Mouse (Mus musculus) lung, embryonic 14.5 days (tissue): ENCODE data around the gene Zbtb32. TPM values are rescaled to one million over a fixed set of nuclear protein-coding genes. Genes with fewer than 3 reads are reported as not detected.

Experiments
- ATAC-seq: fragments of 200-750 bp; cut with Nextera tagmentation; 2 replicates; pipeline ENCODE4 v1.8.0; 2017; ENCODE audit warnings: mild to moderate bottlenecking, moderate TSS enrichment, moderate library complexity; ENCODE audit not compliant: insufficient read depth
- DNase-seq: peaks from one replicate; pipeline ENCODE4 v3.0.0-alpha.2; 2015
- H3K27ac ChIP-seq: fragments of 300-500 bp; sonication (generic); 2 replicates; pipeline ENCODE4 v1.5.1; 2014; ENCODE audit warnings: low read depth, mild to moderate bottlenecking, moderate library complexity
- H3K27me3 ChIP-seq: fragments of 300-500 bp; sonication (generic); 2 replicates; pipeline ENCODE4 v1.6.1; 2014; ENCODE audit warnings: low read length, control low read depth; ENCODE audit not compliant: insufficient read depth
- H3K36me3 ChIP-seq: fragments of 300-500 bp; sonication (generic); 2 replicates; pipeline ENCODE4 v1.6.1; 2014; ENCODE audit warnings: control low read depth; ENCODE audit not compliant: insufficient read depth
- H3K4me1 ChIP-seq: fragments of 300-500 bp; sonication (generic); 2 replicates; pipeline ENCODE4 v1.6.1; 2014; ENCODE audit warnings: antibody characterized with exemption, control low read depth; ENCODE audit not compliant: insufficient read depth
- H3K4me2 ChIP-seq: fragments of 300-500 bp; sonication (generic); 2 replicates; pipeline ENCODE4 v1.6.1; 2014; ENCODE audit warnings: mild to moderate bottlenecking
- H3K4me3 ChIP-seq: fragments of 300-500 bp; sonication (generic); 2 replicates; pipeline ENCODE4 v1.5.1; 2014; ENCODE audit warnings: low read depth, low read length
- H3K9ac ChIP-seq: fragments of 300-500 bp; sonication (generic); 2 replicates; pipeline ENCODE4 v1.6.1; 2014
- H3K9me3 ChIP-seq: fragments of 300-500 bp; sonication (generic); 2 replicates; pipeline ENCODE4 v1.6.1; 2016; ENCODE audit warnings: low read depth, low read length, control low read depth
- CTCF ChIP-seq: IDR thresholded peaks from 2 replicates; pipeline ENCODE4 v1.5.1; 2016; ENCODE audit warnings: antibody characterized with exemption, low read depth
- WGBS: fragments of 180-500 bp; shearing (Covaris S2); extraction: QIAGEN DNeasy Blood & Tissue Kit; methylation state at CpG from one replicate; pipeline ENCODE4 v1.1.7; 2014; 5-methylcytosine and 5-hydroxymethylcytosine counted together
- polyA plus RNA-seq: library from polyadenylated mRNA; unstranded; fragments of >200 nt; fragmentation: Nextera tagmentation; extraction: Ambion mirVana; gene quantifications from 2 replicates; pipeline ENCODE4 v1.2.1, GENCODE M21; 2014

Gene Zbtb32
- polyA plus RNA-seq, 1 experiment from 2014 or later, result 2.4 TPM

DNA sequence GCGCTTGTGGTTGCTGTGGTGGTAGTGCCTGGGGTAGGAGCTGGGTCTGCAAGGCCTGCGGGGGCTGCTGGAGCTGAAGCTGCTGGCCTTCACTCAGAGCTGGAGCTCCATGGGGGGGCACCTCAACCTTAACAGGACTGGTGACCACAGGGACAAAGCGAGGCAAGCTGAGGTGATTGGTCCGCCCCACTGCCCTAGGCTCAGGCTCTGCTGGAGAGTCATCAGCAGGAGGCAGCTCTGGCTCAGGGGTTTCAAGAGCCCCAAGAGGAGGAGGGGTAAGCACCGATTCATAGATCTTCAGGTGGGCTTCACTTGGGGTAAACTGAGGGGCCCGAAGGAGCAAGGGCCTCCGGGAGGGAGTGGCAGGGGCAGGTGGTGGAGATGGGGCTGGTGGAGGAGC, 13.5 kb downstream of the Zbtb32 start:
- TF ChIP-seq CTCF, result no peak
- DNase-seq (no peak), ATAC-seq (no peak)
- H3K4me2 ChIP-seq, result no peak overlapping the region
- H3K27me3 ChIP-seq, result no peaks in the 10 kb centered on the region
- H3K27ac ChIP-seq, result no peak overlapping the region
- H3K9ac ChIP-seq, result no peak overlapping the region
- no peak overlapping the region for H3K4me3 ChIP-seq
- no peaks in the 10 kb centered on the region for H3K9me3 ChIP-seq
- H3K4me1 ChIP-seq, result 0 out of 2 replicates have a peak, but pooled peaks cover 3% of the 10 kb centered on the region
- H3K36me3 ChIP-seq, result peaks cover 65% of the 10 kb centered on the region
- 89% methylated on average over 7 of the region's 7 CpGs for WGBS

GRCm38 (mm10) chr7:30584339-30584738, 14.4 kb downstream of the Zbtb32 start:
- DNase-seq (no peak), ATAC-seq (no peak)
- Histone ChIP-seq H3K27me3 (no peaks in the 10 kb centered on the region), H3K9me3 (no peaks in the 10 kb centered on the region), H3K4me2 (no peak overlapping the region), H3K4me3 (no peak overlapping the region), H3K36me3 (peaks cover 73% of the 10 kb centered on the region), H3K9ac (no peak overlapping the region), H3K27ac (no peak overlapping the region), H3K4me1 (no peaks in the 10 kb centered on the region)
- no peak for TF ChIP-seq CTCF
- WGBS, result 87% methylated on average over 10 of the region's 10 CpGs

DNA sequence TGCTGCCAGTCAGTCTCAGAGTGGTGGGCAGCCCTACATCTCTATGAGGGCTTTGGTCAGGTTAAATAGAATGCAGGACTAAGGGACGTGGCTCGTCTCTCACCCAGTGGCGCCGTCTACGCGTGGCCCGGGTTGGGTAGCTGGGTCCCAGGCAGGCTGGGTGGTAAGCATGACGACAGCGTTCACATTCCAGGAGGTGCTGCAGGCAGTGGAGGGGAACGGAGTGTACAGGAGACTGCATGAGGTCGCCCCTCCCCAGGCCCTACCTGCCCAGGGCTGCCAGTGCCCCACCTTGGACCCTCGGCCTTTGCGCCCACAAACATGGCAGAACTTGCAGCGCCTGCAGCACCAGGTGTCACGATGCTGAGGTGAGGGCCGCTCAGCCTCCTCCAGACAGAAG, 17.2 kb downstream of the Zbtb32 start:
- no peak overlapping the region for H3K9ac ChIP-seq
- DNase-seq, result no peak
- no peak overlapping the region for H3K4me2 ChIP-seq
- 94% methylated on average over 16 of the region's 16 CpGs for WGBS
- ATAC-seq, result no peak
- no peaks in the 10 kb centered on the region for H3K4me1 ChIP-seq
- TF ChIP-seq CTCF, result no peak
- no peaks in the 10 kb centered on the region for H3K9me3 ChIP-seq
- H3K36me3 ChIP-seq, result peaks cover 99% of the 10 kb centered on the region
- no peak overlapping the region for H3K27ac ChIP-seq
- no peak overlapping the region for H3K4me3 ChIP-seq
- no peaks in the 10 kb centered on the region for H3K27me3 ChIP-seq

DNA sequence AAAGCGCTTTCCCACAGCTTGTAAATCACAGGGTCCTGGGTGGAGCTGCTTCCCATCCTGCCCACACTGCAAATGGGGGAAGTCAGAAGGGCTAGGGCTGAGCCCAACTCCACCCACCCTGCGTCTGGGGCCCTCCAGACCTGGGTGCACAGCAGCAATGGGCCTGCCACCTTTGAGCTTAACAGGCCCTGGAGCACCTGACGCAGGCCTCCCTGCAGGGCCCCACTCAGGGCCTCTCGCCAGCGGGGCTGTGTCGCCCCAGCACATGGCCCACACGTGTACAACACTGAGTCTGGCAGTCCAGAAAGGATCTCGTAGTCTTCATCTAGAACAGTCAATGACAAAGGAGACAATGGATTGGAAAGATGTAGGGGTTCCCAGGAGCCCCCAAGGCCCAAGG, 18.8 kb downstream of the Zbtb32 start:
- Histone ChIP-seq H3K27me3 (no peaks in the 10 kb centered on the region), H3K4me1 (no peaks in the 10 kb centered on the region), H3K27ac (no peak overlapping the region), H3K36me3 (peaks cover 99% of the 10 kb centered on the region), H3K4me2 (no peak overlapping the region), H3K9me3 (no peaks in the 10 kb centered on the region), H3K4me3 (no peak overlapping the region), H3K9ac (no peak overlapping the region)
- no peak for TF ChIP-seq CTCF
- DNase-seq, result no peak
- ATAC-seq, result no peak
- WGBS, result 89% methylated on average over 8 of the region's 8 CpGs

DNA sequence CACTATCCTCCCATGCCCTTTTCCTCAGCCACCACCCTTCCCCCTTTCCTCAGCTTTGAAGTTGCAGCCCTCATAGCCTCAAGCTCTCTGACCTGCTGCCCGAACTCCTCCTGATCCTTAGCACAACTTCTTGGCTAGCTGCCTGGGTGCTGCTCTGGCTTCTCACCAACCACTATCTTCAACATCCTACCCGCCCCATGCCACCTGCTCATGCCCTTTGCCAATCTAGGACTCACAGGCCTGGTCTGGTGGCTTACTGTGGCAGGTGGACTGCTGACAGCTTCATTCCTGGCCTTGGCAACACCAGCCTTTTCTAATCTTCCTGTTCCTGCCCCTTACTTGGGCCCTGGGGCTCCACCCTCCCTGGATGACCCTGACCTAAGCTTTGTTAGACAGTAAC, 25.7 kb downstream of the Zbtb32 start:
- Histone ChIP-seq H3K4me1 (no peaks in the 10 kb centered on the region), H3K27me3 (no peaks in the 10 kb centered on the region), H3K9me3 (no peaks in the 10 kb centered on the region), H3K36me3 (peaks cover 97% of the 10 kb centered on the region), H3K27ac (no peak overlapping the region), H3K4me2 (no peak overlapping the region), H3K9ac (no peak overlapping the region), H3K4me3 (no peak overlapping the region)
- ATAC-seq (no peak), DNase-seq (no peak)
- no peak for TF ChIP-seq CTCF
- WGBS, result 77% methylated on average over 2 of the region's 2 CpGs

GRCm38 (mm10) chr7:30572389-30572788, 26.3 kb downstream of the Zbtb32 start:
- Histone ChIP-seq H3K4me1 (no peaks in the 10 kb centered on the region), H3K36me3 (peaks cover 94% of the 10 kb centered on the region), H3K4me2 (no peak overlapping the region), H3K9ac (no peak overlapping the region), H3K4me3 (no peak overlapping the region), H3K27me3 (no peaks in the 10 kb centered on the region), H3K9me3 (no peaks in the 10 kb centered on the region), H3K27ac (no peak overlapping the region)
- WGBS, result 90% methylated on average over 5 of the region's 5 CpGs
- DNase-seq (no peak), ATAC-seq (no peak)
- TF ChIP-seq CTCF, result no peak

DNA sequence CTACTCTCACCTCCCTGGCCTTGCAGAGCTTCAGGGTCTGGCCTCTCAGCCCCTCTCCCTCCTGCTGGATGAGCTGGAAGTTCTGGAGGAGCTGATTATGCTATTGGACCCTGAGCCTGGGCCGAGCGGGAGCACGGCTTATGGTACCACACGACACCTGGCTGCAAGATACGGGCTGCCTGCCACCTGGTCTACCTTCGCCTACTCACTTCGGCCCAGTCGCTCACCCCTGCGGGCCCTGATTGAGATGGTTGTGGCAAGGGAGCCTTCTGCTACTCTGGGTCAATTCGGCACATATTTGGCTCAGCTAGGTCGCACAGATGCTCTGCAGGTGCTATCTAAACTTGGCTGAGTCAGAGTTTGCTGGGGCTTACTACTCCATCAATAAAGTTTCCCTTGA, 31.2 kb downstream of the Zbtb32 start:
- 81% methylated on average over 11 of the region's 11 CpGs for WGBS
- Histone ChIP-seq H3K4me2 (no peak overlapping the region), H3K9ac (no peak overlapping the region), H3K27ac (no peak overlapping the region), H3K36me3 (peaks cover 76% of the 10 kb centered on the region), H3K9me3 (no peaks in the 10 kb centered on the region), H3K27me3 (no peaks in the 10 kb centered on the region), H3K4me3 (no peak overlapping the region), H3K4me1 (no peaks in the 10 kb centered on the region)
- TF ChIP-seq CTCF, result no peak
- DNase-seq, result no peak
- ATAC-seq, result no peak

DNA sequence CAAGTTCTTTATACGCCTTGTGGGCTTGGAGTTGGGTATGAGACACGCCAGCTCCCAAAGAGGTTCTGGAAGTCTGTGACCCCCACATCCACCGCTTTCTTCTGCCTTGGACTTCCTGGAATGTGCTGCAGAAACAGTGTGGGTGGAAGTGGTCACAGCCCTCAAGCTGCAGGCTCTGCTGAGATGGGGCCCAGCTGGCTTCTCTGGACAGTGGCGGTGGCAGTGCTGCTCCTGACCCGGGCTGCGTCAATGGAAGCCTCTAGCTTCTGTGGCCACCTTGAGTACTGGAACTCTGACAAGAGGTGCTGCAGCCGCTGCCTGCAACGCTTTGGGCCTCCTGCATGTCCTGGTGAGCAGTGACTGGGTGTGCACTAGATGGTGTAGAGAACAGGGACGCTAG, 32.7 kb downstream of the Zbtb32 start:
- 70% methylated on average over 9 of the region's 9 CpGs for WGBS
- no peak overlapping the region for H3K4me3 ChIP-seq

More for the DNA sequence above, 32.7 kb downstream of the Zbtb32 start:
- Histone ChIP-seq H3K4me2 (no peak overlapping the region), H3K36me3 (peaks cover 60% of the 10 kb centered on the region), H3K9me3 (no peaks in the 10 kb centered on the region), H3K27ac (no peak overlapping the region), H3K9ac (no peak overlapping the region), H3K27me3 (no peaks in the 10 kb centered on the region), H3K4me1 (no peaks in the 10 kb centered on the region)
- no peak for DNase-seq
- ATAC-seq, result no peak
- TF ChIP-seq CTCF, result no peak
